Mouse (Mus musculus) hindbrain, embryonic 14.5 days (tissue): ENCODE measurements around the gene Onecut3. TPM values are rescaled to one million over a fixed set of nuclear protein-coding genes. Genes with fewer than 3 reads are reported as not detected.

ENCODE experiments used
- polyA plus RNA-seq: library from polyadenylated mRNA; unstranded; fragments of >200 nt; fragmentation: Nextera tagmentation; extraction: Ambion mirVana; gene quantifications from 2 replicates; pipeline ENCODE4 v1.2.1, GENCODE M21; 2014

Gene Onecut3
- polyA plus RNA-seq, 1 experiment from 2014 or later, result 2.3 TPM

Other genes with a start within 250 kb of the Onecut3 start
- gene Ndufs7, start 245.7 kb upstream of the Onecut3 start, polyA plus RNA-seq, result 303 and 341 TPM in 2 replicates
- gene Gamt, start 233.8 kb upstream of the Onecut3 start, polyA plus RNA-seq, result 17.3 and 24.3 TPM in 2 replicates
- gene Dazap1, start 233.3 kb upstream of the Onecut3 start, polyA plus RNA-seq, result 35.2 and 36.3 TPM in 2 replicates
- 570 and 649 TPM in 2 replicates for gene Rps15, start 202.4 kb upstream of the Onecut3 start, polyA plus RNA-seq
- gene Apc2, start 198.9 kb upstream of the Onecut3 start, polyA plus RNA-seq, result 200 and 216 TPM in 2 replicates
- gene 2310011J03Rik, start 174.3 kb upstream of the Onecut3 start, polyA plus RNA-seq, result 23.3 and 24.5 TPM in 2 replicates
- 4.4 and 4.7 TPM in 2 replicates for gene Pcsk4, start 165.3 kb upstream of the Onecut3 start, polyA plus RNA-seq
- gene Reep6, start 164.9 kb upstream of the Onecut3 start, polyA plus RNA-seq, result 5.3 and 5.8 TPM in 2 replicates
- gene Adamtsl5, start 146.4 kb upstream of the Onecut3 start, polyA plus RNA-seq, result 0.84 and 0.90 TPM in 2 replicates
- gene Plk5, start 138.4 kb upstream of the Onecut3 start, polyA plus RNA-seq, result 3.6 and 4.1 TPM in 2 replicates
- gene Mex3d, start 107.2 kb upstream of the Onecut3 start, polyA plus RNA-seq, result 12.3 and 13.3 TPM in 2 replicates
- 152 and 161 TPM in 2 replicates for gene Mbd3, start 95.3 kb upstream of the Onecut3 start, polyA plus RNA-seq
- 675 and 804 TPM in 2 replicates for gene Uqcr11, start 88.0 kb upstream of the Onecut3 start, polyA plus RNA-seq
- gene Tcf3, start 61.2 kb upstream of the Onecut3 start, polyA plus RNA-seq, result 41.3 and 46.5 TPM in 2 replicates
- 0.87 and 1.1 TPM in 2 replicates for gene Atp8b3, start 44.3 kb downstream of the Onecut3 start, polyA plus RNA-seq
- gene Rexo1, start 66.7 kb downstream of the Onecut3 start, polyA plus RNA-seq, result 29.0 and 30.8 TPM in 2 replicates
- gene Klf16, start 82.5 kb downstream of the Onecut3 start, polyA plus RNA-seq, result 5.1 and 5.3 TPM in 2 replicates
- gene Abhd17a, start 95.5 kb downstream of the Onecut3 start, polyA plus RNA-seq, result 157 and 174 TPM in 2 replicates
- gene Scamp4, start 108.0 kb downstream of the Onecut3 start, polyA plus RNA-seq, result 63.1 and 64.5 TPM in 2 replicates
- 5.2 and 5.6 TPM in 2 replicates for gene Adat3, start 108.0 kb downstream of the Onecut3 start, polyA plus RNA-seq
- 1.7 and 1.9 TPM in 2 replicates for gene Gm49322, start 111.2 kb downstream of the Onecut3 start, polyA plus RNA-seq
- 65.4 and 76.4 TPM in 2 replicates for gene Csnk1g2, start 128.0 kb downstream of the Onecut3 start, polyA plus RNA-seq
- gene Btbd2, start 162.2 kb downstream of the Onecut3 start, polyA plus RNA-seq, result 83.2 and 83.7 TPM in 2 replicates
- gene Mknk2, start 183.3 kb downstream of the Onecut3 start, polyA plus RNA-seq, result 53.8 and 60.2 TPM in 2 replicates
- gene Mob3a, start 207.1 kb downstream of the Onecut3 start, polyA plus RNA-seq, result 45.3 and 47.1 TPM in 2 replicates
- gene Izumo4, start 207.3 kb downstream of the Onecut3 start, polyA plus RNA-seq, result 20.0 and 20.4 TPM in 2 replicates
- gene Ap3d1, start 247.4 kb downstream of the Onecut3 start, polyA plus RNA-seq, result 112 and 114 TPM in 2 replicates